8 mouse cellular contexts compared by ENCODE assay signal in the genomic region with DNA sequence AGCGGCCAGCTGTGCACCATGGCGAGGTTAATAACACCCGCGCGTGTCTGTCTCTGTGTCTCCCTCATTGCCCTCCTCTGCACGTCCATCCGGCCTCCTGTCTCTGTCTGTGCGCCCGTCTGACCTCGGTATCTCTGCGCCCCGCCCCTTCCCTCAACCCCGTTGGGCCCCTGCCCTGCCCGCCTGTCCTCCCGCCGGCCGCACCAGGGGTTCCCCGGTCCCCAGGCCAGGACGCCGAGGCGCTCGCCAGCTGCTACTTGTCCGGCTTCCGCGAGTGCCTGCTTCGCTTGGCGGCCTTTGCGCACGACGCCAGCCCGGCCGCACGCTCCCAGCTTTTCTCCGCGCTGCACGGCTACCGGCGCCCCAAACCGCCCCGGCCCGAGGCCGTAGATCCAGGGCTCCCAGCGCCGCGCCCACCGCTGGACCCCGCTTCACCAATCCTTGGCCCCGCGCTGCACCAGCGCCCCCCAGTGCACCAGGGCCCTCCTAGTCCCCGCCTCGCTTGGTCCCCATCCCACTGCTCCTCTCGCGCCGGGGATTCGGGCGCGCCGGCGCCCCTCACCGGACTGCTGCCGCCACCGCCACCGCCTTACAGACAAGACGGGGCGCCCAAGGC. TPM values are rescaled to one million over a fixed set of nuclear protein-coding genes. Genes with fewer than 3 reads are reported as not detected.
DNase-seq lines count a peak whose midpoint lies in the region; ATAC-seq and TF ChIP-seq lines count a peak whose summit lies in the region.

A gene (minus strand): TSS at position 254 of the 616 bp plus-strand sequence.

- H3K4me3 ChIP-seq in gastrocnemius, adult 2 months = peak within 1 kb of the TSS; percentile 74
- H3K4me3 ChIP-seq in hindbrain, postnatal 0 days (ENCODE audit: low read length) = peak within 1 kb of the TSS; percentile 77

- peak; percentile 77 for TF ChIP-seq CTCF in gastrocnemius, adult 2 months (IDR thresholded peaks at IDR 0.05)
- TF ChIP-seq CTCF in hindbrain, postnatal 0 days (IDR thresholded peaks at IDR 0.05; ENCODE audit: low read depth) = peak; percentile 60

- peak within 1 kb of the TSS; percentile 87 for H3K27ac ChIP-seq in gastrocnemius, adult 2 months
- H3K27ac ChIP-seq in hindbrain, postnatal 0 days = peak within 1 kb of the TSS; percentile 87

- under 1% methylated on average over 64 of the region's 66 CpGs for WGBS in hindbrain, postnatal 0 days

- H3K9me3 ChIP-seq in hindbrain, postnatal 0 days (ENCODE audit: low read length) = no peaks in the 10 kb centered on the region

- peak; percentile 80 for DNase-seq in R1 (ENCODE audit: low read depth, low spot score)
- peak; percentile 87 to 89 for DNase-seq in cerebellum, postnatal 25 days
- peak; percentile 94 for DNase-seq in gastrocnemius, adult 2 months
- peak; percentile 91 for DNase-seq in hindbrain, postnatal 0 days (ENCODE audit: low spot score)
- peak; percentile 84 to 87 for DNase-seq in left cerebral cortex, postnatal 14 days (ENCODE audit: low spot score in 2 of 2)
- peak; percentile 87 for DNase-seq in right cerebral cortex, postnatal 25 days
- DNase-seq in urinary bladder, postnatal 4 days (ENCODE audit: low spot score in 2 of 2) = peak; percentile 90 to 91

- peak within 1 kb of the TSS; percentile 74 for H3K9ac ChIP-seq in hindbrain, postnatal 0 days (replicated peaks; ENCODE audit: low read length)

- H3K4me1 ChIP-seq in hindbrain, postnatal 0 days (ENCODE audit: insufficient read depth, low read length) = peaks cover 19% of the 10 kb centered on the region

- intact Hi-C loops in gastrocnemius, adult 2 months (cut with DNase I) = loop anchor here (2.0 to 5.0 kb wide), 2 partner anchors 26 to 295 kb away; no protein-coding TSS in a partner anchor
- intact Hi-C loops in left cerebral cortex, postnatal 14 days (cut with DNase I) = loop anchor here (5.0 kb wide), 1 partner anchor 245 kb away; a partner anchor contains a TSS

- H3K4me2 ChIP-seq in hindbrain, postnatal 0 days (ENCODE audit: low read depth, low read length) = peak within 1 kb of the TSS; percentile 97

- ATAC-seq in hindbrain, postnatal 0 days = peak; percentile 71
- ATAC-seq in megakaryocyte progenitor cell, adult 5-6 weeks (replicated peaks; ENCODE audit: poor library complexity) = peak; percentile 26

- H3K27me3 ChIP-seq in hindbrain, postnatal 0 days (ENCODE audit: insufficient read depth, low read length) = no peaks in the 10 kb centered on the region

- no peaks in the 10 kb centered on the region for H3K36me3 ChIP-seq in hindbrain, postnatal 0 days (ENCODE audit: insufficient read depth, low read length)

RNA-seq across cellular contexts. Expression of the gene that starts here (rescaled TPM):
- under 1 TPM in 1 of 2 experiments, not detected in 1; 0.20 TPM for total RNA-seq in gastrocnemius, adult 2 months (2021)
- 1.2 and 1.4 TPM in 2 replicates for total RNA-seq in hindbrain, postnatal 0 days (2014; rRNA removed)
- polyA plus RNA-seq in hindbrain, postnatal 0 days (2015; fragmentation: Nextera tagmentation; extraction: Ambion mirVana) = 1.0 and 1.2 TPM in 2 replicates
- total RNA-seq in left cerebral cortex, postnatal 14 days (2021) = under 1 TPM; 0.27 to 0.51 TPM
- total RNA-seq in megakaryocyte progenitor cell, adult 5-6 weeks (2015) = not detected in 2 replicates
- total RNA-seq in megakaryocyte progenitor cell, adult 5-6 weeks (2017) = not detected in 2 replicates

Comparison
In these comparisons a context has a peak if more than half of its experiments do, and no peak if none do; other contexts are left out.
1. Peak in every context shown above with its lines: DNase-seq, ATAC-seq, H3K4me3 ChIP-seq and H3K27ac ChIP-seq.
2. Peak in DNase-seq, H3K4me3 ChIP-seq and H3K27ac ChIP-seq in gastrocnemius, adult 2 months; RNA of the gene not detected or under 1 TPM.
3. Peak in DNase-seq in left cerebral cortex, postnatal 14 days; RNA of the gene not detected or under 1 TPM.
4. Peak in ATAC-seq in megakaryocyte progenitor cell, adult 5-6 weeks; RNA of the gene not detected or under 1 TPM.